Mouse (Mus musculus) lung, adult 2 months (tissue): ENCODE measurements at regions not wholly inside any gene's neighbourhood (a gene's known extent, or its start where the extent isn't known, plus 50 kb on each side); places are given as distances from the start of the nearest gene placed in this dataset.

Experiments
- CTCF ChIP-seq: fragments of 200-500 bp; IDR thresholded peaks from 2 replicates; pipeline ENCODE4 v1.5.1; 2011; ENCODE audit warnings: mild to moderate bottlenecking, low read length, control low read depth; ENCODE audit not compliant: insufficient read depth
- POLR2A ChIP-seq: fragments of 200-500 bp; IDR thresholded peaks from 2 replicates; pipeline ENCODE4 v1.6.1; 2011; ENCODE audit warnings: low read depth, mild to moderate bottlenecking, control low read depth, low read length, borderline replicate concordance; ENCODE audit errors: extremely low read depth

GRCm38 (mm10) chr6:127329191-127330014 lies 117.2 kb upstream of the Parp11 start:
- no peak for TF ChIP-seq CTCF
- TF ChIP-seq POLR2A, result no peak
